Mouse (Mus musculus) heart, embryonic 14.5 days (tissue): Measurements from ENCODE around the gene Psme3. TPM values are rescaled to one million over a fixed set of nuclear protein-coding genes. Genes with fewer than 3 reads are reported as not detected.

Experiments used
- ATAC-seq: fragments of 200-750 bp; cut with Nextera tagmentation; 2 replicates; pipeline ENCODE4 v1.8.0; 2017; ENCODE audit warnings: low read depth, moderate TSS enrichment; ENCODE audit not compliant: insufficient number of reproducible peaks, insufficient read depth, low FRiP score
- H3K27ac ChIP-seq, 2 experiments: fragments of 200-500 bp in 1 of 2; fragments of 300-500 bp in 1 of 2; sonication (generic) in 1 of 2; replicated peaks in 1 of 2; 2 replicates each; pipeline ENCODE4 v1.5.1; 2012 to 2014; ENCODE audit warnings: low read depth in 2 of 2, low read length in 2 of 2, control low read depth in 1 of 2, mild to moderate bottlenecking in 1 of 2, mixed read lengths in 1 of 2; ENCODE audit not compliant: control insufficient read depth in 1 of 2, insufficient read depth in 1 of 2
- H3K27me3 ChIP-seq: fragments of 300-500 bp; sonication (generic); 2 replicates; pipeline ENCODE4 v1.6.1; 2014; ENCODE audit warnings: mild to moderate bottlenecking, low read length, control low read depth; ENCODE audit not compliant: control insufficient read depth, insufficient read depth
- H3K36me3 ChIP-seq: fragments of 300-500 bp; sonication (generic); 2 replicates; pipeline ENCODE4 v1.6.1; 2014; ENCODE audit warnings: mild to moderate bottlenecking, control low read depth, low read length, mixed read lengths; ENCODE audit not compliant: control insufficient read depth, insufficient read depth
- H3K4me1 ChIP-seq, 2 experiments: fragments of 200-500 bp in 1 of 2; fragments of 300-500 bp in 1 of 2; sonication (generic) in 1 of 2; 2 replicates each; pipeline ENCODE4 v1.6.1; 2012 to 2014; ENCODE audit warnings: low read length in 2 of 2, control low read depth in 1 of 2, mixed read lengths in 1 of 2; ENCODE audit not compliant: control insufficient read depth in 2 of 2, insufficient read depth in 2 of 2
- H3K4me2 ChIP-seq: fragments of 300-500 bp; sonication (generic); 2 replicates; pipeline ENCODE4 v1.6.1; 2014; ENCODE audit warnings: mild to moderate bottlenecking, low read length
- H3K4me3 ChIP-seq, 2 experiments: fragments of 200-500 bp in 1 of 2; fragments of 300-500 bp in 1 of 2; sonication (generic) in 1 of 2; 2 replicates each; pipeline ENCODE4 v1.5.1; 2012 to 2014; ENCODE audit warnings: low read length in 2 of 2, mild to moderate bottlenecking in 2 of 2, control low read depth in 1 of 2, low read depth in 1 of 2, moderate library complexity in 1 of 2; ENCODE audit not compliant: control insufficient read depth in 1 of 2, insufficient read depth in 1 of 2
- H3K9ac ChIP-seq: fragments of 300-500 bp; sonication (generic); 2 replicates; pipeline ENCODE4 v1.6.1; 2014; ENCODE audit warnings: mild to moderate bottlenecking, low read length
- H3K9me3 ChIP-seq: fragments of 300-500 bp; sonication (generic); 2 replicates; pipeline ENCODE4 v1.6.1; 2016; ENCODE audit warnings: low read length, control low read depth; ENCODE audit not compliant: control insufficient read depth
- WGBS: fragments of 180-500 bp; shearing (Covaris S2); extraction: QIAGEN DNeasy Blood & Tissue Kit; methylation state at CpG from one replicate; pipeline ENCODE4 v1.1.7; 2014; 5-methylcytosine and 5-hydroxymethylcytosine counted together
- polyA plus RNA-seq: library from polyadenylated mRNA; unstranded; fragments of >200 nt; fragmentation: Nextera tagmentation; extraction: Ambion mirVana; gene quantifications from 2 replicates; pipeline ENCODE4 v1.2.1, GENCODE M21; 2014

Gene Psme3
- polyA plus RNA-seq, 1 experiment from 2014 or later = 66.5 TPM

DNA sequence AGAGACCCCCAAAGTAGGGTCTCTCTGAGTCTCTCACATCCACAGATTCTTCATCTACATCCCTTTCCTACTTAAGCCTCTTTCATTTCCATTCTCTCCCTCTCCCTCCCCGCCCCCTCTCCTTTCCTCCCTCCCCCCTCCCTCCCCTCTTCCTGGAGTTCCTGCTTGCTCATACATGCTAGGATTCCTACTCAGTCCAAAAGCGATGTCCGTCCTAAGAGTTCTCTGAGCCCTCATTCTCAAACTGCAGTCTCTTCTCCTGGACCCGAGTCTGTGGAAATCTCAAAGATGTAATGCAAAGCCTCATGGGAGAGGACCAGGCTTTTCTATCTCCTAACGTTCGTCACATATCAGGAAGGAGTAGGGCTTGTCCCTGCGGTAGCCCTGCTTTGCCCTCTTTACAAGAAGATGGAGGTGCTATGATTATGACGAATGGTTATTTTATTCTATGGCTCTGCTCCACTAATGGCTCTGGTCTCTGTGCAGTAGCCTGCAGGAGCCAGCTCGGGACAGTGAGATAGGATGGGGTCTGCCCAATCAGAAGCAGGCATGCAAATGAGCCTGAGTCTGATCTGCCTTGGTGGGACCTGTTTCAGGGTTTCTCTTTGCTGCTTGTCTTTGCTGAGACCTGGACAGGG lies 22.2 kb downstream of the Psme3 start:
- H3K27me3 ChIP-seq = no peaks in the 10 kb centered on the region
- peak overlapping the region; percentile 34 to 49; a peak in 3 of 4 replicates for H3K27ac ChIP-seq
- H3K4me2 ChIP-seq = peak overlapping the region; percentile 55
- peaks cover 7% of the 10 kb centered on the region in 2 experiments; a peak in 3 of 4 replicates for H3K4me1 ChIP-seq
- H3K4me3 ChIP-seq = peak overlapping the region; percentile 21; a peak in 3 of 4 replicates
- WGBS = under 1% methylated on average over 9 of the region's 9 CpGs
- H3K36me3 ChIP-seq = no peaks in the 10 kb centered on the region
- H3K9ac ChIP-seq = peak overlapping the region; percentile 47; the same call in 1 of the 2 replicates
- ATAC-seq = peak; percentile 72; the same call in 1 of the 2 replicates
- no peaks in the 10 kb centered on the region for H3K9me3 ChIP-seq

DNA sequence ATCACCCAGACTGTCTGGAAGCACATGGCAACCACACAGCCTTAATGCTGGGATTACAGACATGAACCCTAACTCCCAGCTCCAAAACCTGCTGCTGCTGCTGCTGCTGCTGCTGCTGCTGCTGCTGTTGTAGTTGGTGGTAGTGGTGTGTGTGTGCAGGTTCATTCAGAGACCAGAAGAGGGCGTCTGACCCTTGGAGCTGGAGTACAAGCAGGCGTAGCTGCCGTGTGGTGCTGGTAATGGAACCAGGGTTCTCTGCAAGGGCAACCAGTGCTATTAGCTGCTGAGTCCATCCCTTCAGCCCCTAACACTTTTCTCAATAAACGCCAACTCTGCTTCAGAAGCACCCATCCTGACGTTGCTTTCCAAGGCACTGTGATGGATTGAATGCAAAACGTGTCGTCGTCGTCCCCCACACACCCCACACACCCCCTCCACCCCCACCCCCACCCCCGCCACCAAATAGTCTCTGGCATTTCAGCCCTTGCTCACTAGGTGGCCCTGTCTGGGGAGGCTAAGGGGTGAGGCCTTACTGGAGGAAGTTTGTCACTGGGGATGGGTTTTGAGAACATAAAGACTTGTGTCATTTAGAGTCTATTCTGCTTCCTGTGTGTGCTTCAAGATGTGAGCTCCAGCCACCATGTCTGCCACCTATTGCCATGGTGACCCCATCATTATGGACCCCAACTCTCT lies 31.2 kb downstream of the Psme3 start:
- Histone ChIP-seq H3K9me3 (peaks cover 3% of the 10 kb centered on the region; the same call in 1 of the 2 replicates), H3K4me1 (peaks cover 0 to 2% of the 10 kb centered on the region in 2 experiments; a peak in 1 of 4 replicates), H3K4me3 (no peak overlapping the region), H3K36me3 (no peaks in the 10 kb centered on the region), H3K4me2 (no peak overlapping the region), H3K9ac (no peak overlapping the region), H3K27ac (no peak overlapping the region), H3K27me3 (no peaks in the 10 kb centered on the region)
- no peak for ATAC-seq
- WGBS = 68% methylated on average over 10 of the region's 10 CpGs

DNA sequence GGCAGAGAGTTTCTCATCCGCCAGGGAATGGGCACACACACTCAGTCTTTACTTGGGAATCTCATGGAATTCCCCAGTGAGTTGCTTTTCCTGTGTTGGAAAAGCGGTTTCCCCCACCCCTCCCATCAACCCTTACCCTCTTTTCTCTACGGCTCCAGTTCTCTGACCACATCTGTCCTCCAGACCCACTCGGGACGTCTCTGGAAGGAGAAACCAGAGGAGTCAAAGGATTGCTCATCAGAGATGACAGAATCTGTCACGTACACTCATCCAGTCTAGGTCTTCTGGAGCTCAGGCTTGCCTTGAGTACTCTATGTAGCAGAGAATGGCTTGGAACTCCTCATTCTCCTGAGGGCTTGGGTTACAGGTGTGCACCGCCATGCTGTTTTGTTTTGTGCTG lies 32.8 kb downstream of the Psme3 start:
- no peaks in the 10 kb centered on the region for H3K27me3 ChIP-seq
- H3K4me1 ChIP-seq = 0 out of 4 replicates have a peak, but pooled peaks cover 0 to 2% of the 10 kb centered on the region in 2 experiments
- ATAC-seq = no peak
- H3K4me2 ChIP-seq = no peak overlapping the region
- no peak overlapping the region for H3K27ac ChIP-seq
- no peaks in the 10 kb centered on the region for H3K36me3 ChIP-seq
- no peak overlapping the region for H3K9ac ChIP-seq
- WGBS = 55% methylated on average over 7 of the region's 7 CpGs
- H3K9me3 ChIP-seq = peaks cover 3% of the 10 kb centered on the region; the same call in 1 of the 2 replicates
- H3K4me3 ChIP-seq = no peak overlapping the region

DNA sequence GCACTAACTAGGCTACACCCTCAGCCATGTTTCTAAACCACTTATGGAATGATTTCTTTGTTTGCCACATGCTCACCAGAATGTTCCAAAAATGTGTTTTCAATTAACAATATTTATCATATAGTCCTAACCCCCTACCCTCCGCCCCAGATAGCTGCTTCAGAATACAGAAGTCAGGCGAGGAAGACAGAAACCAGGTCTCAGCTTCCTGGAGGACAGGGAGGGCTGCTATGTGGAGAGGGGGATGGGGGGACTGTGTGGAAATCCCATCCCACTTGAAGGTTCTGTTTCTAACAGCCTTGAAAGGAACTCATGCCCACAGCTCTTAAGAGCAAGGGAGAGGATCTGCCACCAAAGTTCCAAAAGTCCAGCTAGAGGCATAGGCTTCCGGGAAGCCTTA lies 33.2 kb downstream of the Psme3 start:
- no peaks in the 10 kb centered on the region for H3K36me3 ChIP-seq
- 0 out of 4 replicates have a peak, but pooled peaks cover 0 to 2% of the 10 kb centered on the region in 2 experiments for H3K4me1 ChIP-seq
- no peak overlapping the region for H3K4me2 ChIP-seq
- H3K27me3 ChIP-seq = no peaks in the 10 kb centered on the region
- peaks cover 3% of the 10 kb centered on the region; the same call in 1 of the 2 replicates for H3K9me3 ChIP-seq
- no peak for ATAC-seq
- no peak overlapping the region for H3K27ac ChIP-seq
- no peak overlapping the region for H3K9ac ChIP-seq
- WGBS = 47% methylated on average over 3 of the region's 3 CpGs
- no peak overlapping the region for H3K4me3 ChIP-seq

DNA sequence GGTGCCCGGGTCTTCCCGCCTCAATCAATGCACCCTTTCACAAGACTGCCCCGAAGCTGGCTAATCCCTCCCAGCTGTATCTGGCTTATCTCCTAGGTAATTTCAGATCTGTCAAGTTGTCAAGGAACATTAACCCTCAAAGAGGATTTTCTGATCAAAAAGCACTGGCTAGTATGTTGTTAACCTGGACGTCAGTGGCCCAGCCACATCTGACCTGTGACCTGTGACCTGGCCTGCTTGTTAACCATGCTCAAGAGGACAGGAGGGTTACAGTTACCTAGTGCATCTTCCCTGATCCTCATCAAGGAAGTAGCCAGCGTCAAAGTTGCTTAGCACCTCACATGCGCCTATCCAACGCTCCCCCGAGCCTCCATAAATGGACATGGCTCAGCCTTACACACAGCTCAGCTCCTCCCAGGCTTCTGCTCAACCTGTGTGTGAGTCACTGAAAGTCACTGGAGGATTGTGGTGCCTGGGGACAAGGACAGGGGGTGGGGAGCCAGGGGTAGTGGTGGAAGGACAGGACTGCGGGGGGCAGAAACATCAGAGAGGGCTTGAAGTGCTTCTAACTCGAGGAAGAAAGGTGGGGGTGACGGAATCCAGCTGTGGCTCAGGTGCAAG lies 35.2 kb downstream of the Psme3 start:
- H3K4me2 ChIP-seq = no peak overlapping the region
- H3K36me3 ChIP-seq = no peaks in the 10 kb centered on the region
- H3K27ac ChIP-seq = no peak overlapping the region
- no peak overlapping the region for H3K9ac ChIP-seq
- no peaks in the 10 kb centered on the region for H3K27me3 ChIP-seq
- no peak for ATAC-seq
- no peak overlapping the region for H3K4me3 ChIP-seq
- WGBS = 52% methylated on average over 11 of the region's 11 CpGs
- H3K9me3 ChIP-seq = peaks cover 3% of the 10 kb centered on the region; the same call in 1 of the 2 replicates
- H3K4me1 ChIP-seq = 0 out of 4 replicates have a peak, but pooled peaks cover 0 to 2% of the 10 kb centered on the region in 2 experiments

DNA sequence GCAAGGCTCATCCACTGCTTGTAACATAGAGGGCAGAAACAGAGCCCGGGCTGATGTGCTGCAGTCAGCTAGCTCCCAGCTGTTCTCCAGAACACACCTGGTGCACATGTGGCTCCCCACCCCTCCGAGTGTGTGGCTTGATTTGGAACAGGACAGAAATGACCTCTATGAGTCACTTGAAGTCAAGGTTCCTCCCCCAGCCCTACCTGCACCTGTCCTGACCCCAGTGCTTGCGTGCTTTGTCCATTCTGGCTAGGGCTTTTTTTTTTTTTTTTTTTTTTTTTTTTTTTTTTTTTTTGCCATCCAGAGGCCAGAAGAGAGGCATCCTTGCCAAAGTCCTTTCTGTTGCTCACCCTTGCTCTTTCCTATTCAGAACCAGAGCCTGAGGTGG lies 35.7 kb downstream of the Psme3 start:
- Histone ChIP-seq H3K9me3 (peaks cover 3% of the 10 kb centered on the region; the same call in 1 of the 2 replicates), H3K36me3 (no peaks in the 10 kb centered on the region), H3K4me2 (no peak overlapping the region), H3K9ac (no peak overlapping the region), H3K27ac (no peak overlapping the region), H3K27me3 (no peaks in the 10 kb centered on the region), H3K4me1 (0 out of 4 replicates have a peak, but pooled peaks cover 0 to 2% of the 10 kb centered on the region in 2 experiments), H3K4me3 (no peak overlapping the region)
- ATAC-seq = no peak
- 66% methylated on average over 3 of the region's 3 CpGs for WGBS

DNA sequence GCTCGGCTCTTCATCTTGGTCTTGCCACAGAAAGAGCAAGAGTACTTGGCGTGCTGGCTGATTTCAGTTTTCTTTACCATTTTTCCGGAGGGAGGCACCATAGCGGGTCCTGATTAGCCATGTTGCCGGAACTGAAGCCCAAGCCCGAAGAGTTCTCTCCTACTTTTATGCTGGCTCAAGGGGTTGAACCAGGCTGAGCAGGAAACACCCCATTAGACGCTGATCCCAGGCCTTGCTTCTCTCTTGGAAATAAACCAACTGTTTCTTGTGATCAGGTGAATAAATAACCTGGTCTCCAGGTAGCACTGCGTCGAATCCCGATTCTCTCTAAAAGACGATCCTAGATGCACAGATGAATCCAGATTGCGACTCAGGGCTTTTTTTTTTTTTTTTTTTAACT lies 37.4 kb downstream of the Psme3 start:
- Histone ChIP-seq H3K4me1 (0 out of 4 replicates have a peak, but pooled peaks cover 0 to 2% of the 10 kb centered on the region in 2 experiments), H3K27me3 (no peaks in the 10 kb centered on the region), H3K9ac (no peak overlapping the region), H3K36me3 (no peaks in the 10 kb centered on the region), H3K27ac (no peak overlapping the region), H3K4me2 (no peak overlapping the region), H3K9me3 (peaks cover 3% of the 10 kb centered on the region; the same call in 1 of the 2 replicates), H3K4me3 (no peak overlapping the region)
- no peak for ATAC-seq
- WGBS = 86% methylated on average over 12 of the region's 12 CpGs
